Mouse (Mus musculus) megakaryocyte, adult 5-6 weeks (primary cell): Measurements from ENCODE around the gene Vcam1. TPM values are rescaled to one million over a fixed set of nuclear protein-coding genes. Genes with fewer than 3 reads are reported as not detected.

Experiments used
- ATAC-seq: 2 replicates; pipeline ENCODE4 v1.8.0; 2016; ENCODE audit warnings: mild to moderate bottlenecking, inconsistent platforms; ENCODE audit not compliant: poor library complexity, severe bottlenecking
- total RNA-seq, 2 experiments: library from RNA; stranded (forward) in 1 of 2; stranded (reverse) in 1 of 2; fragments of 153-499, 151-499 nt in 1 of 2; fragments of 221-1000, 200-1000 nt in 1 of 2; gene quantifications; 2 replicates each; pipeline versions ENCODE4 v1.2.3 to v1.2.4; 2015 to 2017

Vcam1 gene
- total RNA-seq, 2 experiments from 2014 or later, result 4.4 to 5.4 TPM

GRCm38 (mm10) chr3:116092547-116092946 lies 36.9 kb downstream of the Vcam1 start:
- ATAC-seq, result no peak

DNA sequence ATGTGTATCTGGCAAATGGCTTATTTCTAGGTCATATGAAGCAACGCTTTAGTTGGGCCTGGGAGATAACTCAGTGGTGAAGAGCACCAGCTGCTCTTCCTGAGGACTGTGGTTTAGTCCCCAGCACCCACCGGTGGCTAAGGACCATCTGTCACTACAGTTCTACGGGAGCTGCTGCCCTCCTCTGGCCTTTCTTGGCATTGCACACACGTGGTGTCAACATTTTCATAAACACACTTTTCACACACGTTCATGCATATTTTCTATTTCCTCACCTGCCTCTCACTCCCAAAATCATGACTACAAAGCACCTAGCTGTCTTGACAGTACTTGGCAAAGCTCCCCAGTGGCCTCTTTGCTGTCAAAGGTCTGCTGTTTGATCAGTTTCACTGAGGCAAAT lies 37.8 kb downstream of the Vcam1 start:
- no peak for ATAC-seq

- ATAC-seq, result no peak
These were observed 43.5 kb downstream of the Vcam1 start for GRCm38 (mm10) chr3:116085962-116086361.

- ATAC-seq, result no peak
These were observed 48.4 kb downstream of the Vcam1 start for GRCm38 (mm10) chr3:116080939-116081676.

- ATAC-seq, result no peak
These were observed 49.2 kb downstream of the Vcam1 start for GRCm38 (mm10) chr3:116080166-116080788.

DNA sequence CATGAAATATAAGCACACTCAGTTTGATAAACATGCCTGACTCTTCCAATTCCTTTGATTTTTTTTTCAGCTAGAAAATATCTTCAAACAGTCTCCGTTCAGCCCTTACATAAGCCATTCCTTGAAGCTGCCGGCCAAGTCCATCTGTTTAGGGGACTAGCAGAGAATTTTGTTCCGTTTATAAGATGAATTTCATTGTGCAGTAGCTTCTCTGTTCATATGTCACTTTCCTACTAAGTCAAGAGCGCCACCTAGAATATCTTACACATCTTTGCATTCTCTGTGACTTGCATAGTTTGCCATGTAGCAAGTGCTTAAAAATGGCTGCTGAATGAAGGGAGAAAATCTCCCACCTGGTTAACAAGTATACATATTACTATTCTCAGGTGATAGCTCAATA lies 51.0 kb downstream of the Vcam1 start:
- ATAC-seq, result no peak

GRCm38 (mm10) chr3:116076739-116077138 lies 52.7 kb downstream of the Vcam1 start:
- no peak for ATAC-seq

DNA sequence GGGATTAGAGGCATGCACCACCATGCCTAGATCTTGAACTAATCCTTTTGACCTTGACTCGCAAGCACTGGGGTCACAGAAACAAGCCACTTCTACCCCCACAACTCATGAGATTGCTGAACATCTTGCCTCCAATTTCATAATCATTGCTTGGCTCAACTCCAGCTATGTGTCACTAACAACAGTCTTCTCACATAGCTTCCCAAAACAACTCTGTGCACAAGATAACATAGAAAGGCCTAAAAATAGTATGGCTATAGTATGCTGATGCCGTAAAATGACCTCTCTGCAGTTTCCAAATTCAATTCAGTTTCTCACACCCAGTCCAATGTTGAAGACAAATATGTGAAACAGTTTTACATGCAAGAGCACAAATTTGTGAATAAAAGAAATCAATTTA lies 56.9 kb downstream of the Vcam1 start:
- ATAC-seq, result no peak

DNA sequence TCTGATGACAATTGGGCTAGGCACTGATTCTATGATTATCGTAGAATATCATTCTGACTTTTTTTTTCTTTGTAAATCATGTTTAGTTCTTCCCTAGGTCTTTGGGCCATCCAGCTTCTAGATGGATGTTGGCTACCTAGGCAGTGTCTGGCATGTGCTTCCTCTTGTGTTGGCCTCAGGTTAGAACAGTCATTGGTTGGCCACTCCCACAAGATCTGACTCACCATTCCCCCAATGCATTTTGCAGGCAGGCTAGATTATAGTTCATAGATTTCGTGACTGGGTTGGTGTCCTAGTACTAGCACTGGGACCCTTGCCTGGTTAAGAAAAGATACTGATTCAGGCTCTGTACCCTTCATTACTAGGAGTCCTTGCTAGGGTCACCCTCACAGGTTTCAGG lies 67.3 kb downstream of the Vcam1 start:
- no peak for ATAC-seq

- ATAC-seq, result no peak
These were observed 69.2 kb downstream of the Vcam1 start for GRCm38 (mm10) chr3:116060320-116060719.

Other genes starting within 250 kb of the Vcam1 start
- gene Dph5, start 241.9 kb downstream of the Vcam1 start, total RNA-seq (2015), result 10.2 and 15.6 TPM in 2 replicates
- 26.8 and 27.3 TPM in 2 replicates for gene Dph5, start 241.9 kb downstream of the Vcam1 start, total RNA-seq (2017)
- 32.3 and 33.2 TPM in 2 replicates for gene Slc30a7, start 122.3 kb downstream of the Vcam1 start, total RNA-seq (2015)
- 65.1 and 66.7 TPM in 2 replicates for gene Slc30a7, start 122.3 kb downstream of the Vcam1 start, total RNA-seq (2017)
- 9.0 and 9.9 TPM in 2 replicates for gene Extl2, start 122.2 kb downstream of the Vcam1 start, total RNA-seq (2015)
- 6.7 and 9.5 TPM in 2 replicates for gene Extl2, start 122.2 kb downstream of the Vcam1 start, total RNA-seq (2017)
- 0.07 TPM in 1 of 2 replicates, not detected in the other for gene Gpr88, start 123.8 kb upstream of the Vcam1 start, total RNA-seq (2015)
- 0.18 and 0.37 TPM in 2 replicates for gene Gpr88, start 123.8 kb upstream of the Vcam1 start, total RNA-seq (2017)